Mouse (Mus musculus) CH12.LX (cell line): ENCODE measurements around the gene Nrp2. TPM values are rescaled to one million over a fixed set of nuclear protein-coding genes. Genes with fewer than 3 reads are reported as not detected.

Experiments
- DNase-seq: peaks from one replicate; pipeline ENCODE4 v3.0.0-alpha.2; 2013; ENCODE audit errors: extremely low read depth
- H3K27ac ChIP-seq: 2 replicates; pipeline ENCODE4 v1.5.1; 2012; ENCODE audit warnings: low read depth, mild to moderate bottlenecking, control low read depth, moderate library complexity; ENCODE audit not compliant: insufficient read depth
- H3K27me3 ChIP-seq: replicated peaks from 2 replicates; pipeline ENCODE3; 2012; ENCODE audit warnings: inconsistent platforms
- H3K36me3 ChIP-seq, 2 experiments: replicated peaks in 1 of 2; 2 replicates each; pipeline versions ENCODE3 to v1.6.1; 2012; ENCODE audit warnings: inconsistent platforms in 1 of 2, low read length in 1 of 2, mild to moderate bottlenecking in 1 of 2, mixed read lengths in 1 of 2, moderate library complexity in 1 of 2; ENCODE audit not compliant: control insufficient read depth in 1 of 2, insufficient read depth in 1 of 2
- H3K4me1 ChIP-seq, 2 experiments: 2 replicates each; pipeline ENCODE4 v1.6.1; 2012; ENCODE audit warnings: inconsistent platforms in 1 of 2, moderate library complexity in 1 of 2; ENCODE audit not compliant: insufficient read depth in 2 of 2, control insufficient read depth in 1 of 2
- H3K4me2 ChIP-seq: 2 replicates; pipeline ENCODE4 v1.6.1; 2012; ENCODE audit warnings: low read depth, mild to moderate bottlenecking, control low read depth; ENCODE audit not compliant: poor library complexity, insufficient read depth, severe bottlenecking
- H3K4me3 ChIP-seq, 3 experiments: fragments of 150-350 bp in 1 of 3; sonication (generic) in 1 of 3; replicated peaks in 1 of 3; 2 replicates each; pipeline versions ENCODE3 to v1.5.1; 2011 to 2012; ENCODE audit warnings: low read depth in 2 of 3, low read length in 2 of 3, mild to moderate bottlenecking in 2 of 3, moderate library complexity in 2 of 3, control low read depth in 1 of 3, improper control_type of control experiment in 1 of 3, inconsistent platforms in 1 of 3, mixed read lengths in 1 of 3; ENCODE audit not compliant: poor library complexity in 1 of 3
- H3K79me2 ChIP-seq: replicated peaks from 2 replicates; pipeline ENCODE4 v1.6.1; 2012; ENCODE audit warnings: mild to moderate bottlenecking, moderate library complexity; ENCODE audit not compliant: control insufficient read depth, poor library complexity, insufficient read depth, severe bottlenecking; ENCODE audit errors: extremely low read depth
- H3K9ac ChIP-seq: 2 replicates; pipeline ENCODE4 v1.6.1; 2012; ENCODE audit warnings: low read depth, mild to moderate bottlenecking, control low read depth, moderate library complexity; ENCODE audit not compliant: insufficient read depth
- H3K9me3 ChIP-seq: replicated peaks from 2 replicates; pipeline ENCODE3; 2012; ENCODE audit warnings: low read length, inconsistent platforms, mixed read lengths
- CTCF ChIP-seq, 2 experiments: IDR thresholded peaks in 1 of 2; conservative IDR thresholded peaks in 1 of 2; 2 replicates each; pipeline ENCODE4 v1.5.1; 2011 to 2012; ENCODE audit warnings: low read depth in 2 of 2, low read length in 2 of 2, improper control_type of control experiment in 1 of 2, inconsistent platforms in 1 of 2, mild to moderate bottlenecking in 1 of 2, moderate library complexity in 1 of 2
- ELF1 ChIP-seq: IDR thresholded peaks from 2 replicates; pipeline ENCODE4 v1.6.1; 2014; ENCODE audit warnings: low read depth, mild to moderate bottlenecking, inconsistent platforms, low read length, improper control_type of control experiment
- GABPA ChIP-seq: IDR thresholded peaks from 2 replicates; pipeline ENCODE4 v1.6.1; 2012; ENCODE audit warnings: low read depth, low read length, improper control_type of control experiment, inconsistent platforms; ENCODE audit not compliant: insufficient replicate concordance
- HCFC1 ChIP-seq: IDR thresholded peaks from 2 replicates; pipeline ENCODE4 v1.6.1; 2012; ENCODE audit warnings: low read depth, mild to moderate bottlenecking, inconsistent platforms, low read length, improper control_type of control experiment
- JUN ChIP-seq: IDR thresholded peaks from 2 replicates; pipeline ENCODE4 v1.6.1; 2011; ENCODE audit warnings: low read depth, mild to moderate bottlenecking, low read length, improper control_type of control experiment, moderate library complexity; ENCODE audit not compliant: insufficient read depth
- MEF2A ChIP-seq: IDR thresholded peaks from 2 replicates; pipeline ENCODE4 v1.6.1; 2014; ENCODE audit warnings: low read depth, mild to moderate bottlenecking, inconsistent platforms, low read length, improper control_type of control experiment, borderline replicate concordance
- MYC ChIP-seq: IDR thresholded peaks from 2 replicates; pipeline ENCODE4 v1.6.1; 2011; ENCODE audit warnings: low read depth, mild to moderate bottlenecking, improper control_type of control experiment, low read length
- NRF1 ChIP-seq: IDR thresholded peaks from 2 replicates; pipeline ENCODE4 v1.6.1; 2014; ENCODE audit warnings: low read depth, mild to moderate bottlenecking, inconsistent platforms, low read length, improper control_type of control experiment, moderate library complexity
- POLR2A ChIP-seq: IDR thresholded peaks from 2 replicates; pipeline ENCODE4 v1.6.1; 2011; ENCODE audit warnings: low read depth, mild to moderate bottlenecking, improper control_type of control experiment, low read length
- POLR2AphosphoS2 ChIP-seq: IDR thresholded peaks from 2 replicates; pipeline ENCODE4 v1.6.1; 2011; ENCODE audit warnings: low read depth, low read length, improper control_type of control experiment
- RAD21 ChIP-seq: IDR thresholded peaks from 2 replicates; pipeline ENCODE4 v1.6.1; 2011; ENCODE audit warnings: low read depth, mild to moderate bottlenecking, low read length, improper control_type of control experiment, moderate library complexity
- SIN3A ChIP-seq: IDR thresholded peaks from 2 replicates; pipeline ENCODE4 v1.6.1; 2012; ENCODE audit warnings: low read length, improper control_type of control experiment, inconsistent platforms
- TCF12 ChIP-seq: IDR thresholded peaks from 2 replicates; pipeline ENCODE4 v1.6.1; 2014; ENCODE audit warnings: low read depth, mild to moderate bottlenecking, inconsistent platforms, low read length, improper control_type of control experiment
- USF1 ChIP-seq: IDR thresholded peaks from 2 replicates; pipeline ENCODE4 v1.6.1; 2014; ENCODE audit warnings: low read depth, mild to moderate bottlenecking, inconsistent platforms, low read length, improper control_type of control experiment
- dilution Hi-C: fragments of 300-500 bp; cut with MboI; formaldehyde crosslinking; loops from 2 replicates; pipeline ENCODE4 v1.14.3; 2020; ENCODE audit warnings: low sequenced_read_pairs; ENCODE audit not compliant: extremely low pct_unique_long_range_greater_than_20kb, extremely low pct_ligation_motif_present
- in situ Hi-C: fragments of 300-500 bp; cut with MboI; formaldehyde crosslinking; loops from 3 replicates; pipeline ENCODE4 v1.14.3; 2019; ENCODE audit warnings: low sequenced_read_pairs, low pct_ligation_motif_present, low pct_unique_long_range_greater_than_20kb, mixed read lengths
- polyA plus RNA-seq: library from polyadenylated mRNA; unstranded; fragments of >175 nt; gene quantifications from 2 replicates; pipeline ENCODE4 v1.2.1, GENCODE M21; 2012; ENCODE audit warnings: low read depth; ENCODE audit not compliant: insufficient read length
- total RNA-seq, 2 experiments: library from RNA; depleted of rRNA; stranded (reverse); fragments of 300-350 nt in 1 of 2; fragments of >200 nt in 1 of 2; gene quantifications; 2 replicates each; pipeline ENCODE4 v1.2.3; 2012 to 2014

The Nrp2 gene
- total and polyA plus RNA-seq, 3 experiments, result 16.4 to 24.4 (median 17.3) TPM

- H3K27me3 ChIP-seq, result no peaks in the 10 kb centered on the region
- no peak for TF ChIP-seq POLR2A
- peak in 1 of 2 experiments; percentile 10; a peak in 1 of 4 replicates for TF ChIP-seq CTCF (conservative IDR thresholded peaks at IDR 0.05 in 1 of 2, IDR thresholded peaks at IDR 0.05 in 1 of 2; ENCODE audit: low read depth in 2 of 2, low read length in 2 of 2)
- no peak for TF ChIP-seq MYC
- no peak for TF ChIP-seq RAD21
- no peak for TF ChIP-seq TCF12
- no peak for TF ChIP-seq POLR2AphosphoS2
- no peak for TF ChIP-seq JUN
- TF ChIP-seq GABPA, result no peak
- TF ChIP-seq, all 38 proteins: peak for 1
- dilution Hi-C loops, result no loop called here
- Histone ChIP-seq H3K4me1 (peaks cover 0 to 8% of the 10 kb centered on the region in 2 experiments; a peak in 2 of 4 replicates), H3K27ac (no peak overlapping the region), H3K36me3 (no peaks in the 10 kb centered on the region), H3K4me3 (no peak overlapping the region), H3K9me3 (no peaks in the 10 kb centered on the region), H3K79me2 (no peaks in the 10 kb centered on the region), H3K9ac (no peak overlapping the region), H3K4me2 (no peak overlapping the region)
- peak; percentile 30 for DNase-seq
- in situ Hi-C loops, result no loop called here
These were observed 140.1 kb downstream of the Nrp2 start for GRCm38 (mm10) chr1:62843215-62843614.

DNA sequence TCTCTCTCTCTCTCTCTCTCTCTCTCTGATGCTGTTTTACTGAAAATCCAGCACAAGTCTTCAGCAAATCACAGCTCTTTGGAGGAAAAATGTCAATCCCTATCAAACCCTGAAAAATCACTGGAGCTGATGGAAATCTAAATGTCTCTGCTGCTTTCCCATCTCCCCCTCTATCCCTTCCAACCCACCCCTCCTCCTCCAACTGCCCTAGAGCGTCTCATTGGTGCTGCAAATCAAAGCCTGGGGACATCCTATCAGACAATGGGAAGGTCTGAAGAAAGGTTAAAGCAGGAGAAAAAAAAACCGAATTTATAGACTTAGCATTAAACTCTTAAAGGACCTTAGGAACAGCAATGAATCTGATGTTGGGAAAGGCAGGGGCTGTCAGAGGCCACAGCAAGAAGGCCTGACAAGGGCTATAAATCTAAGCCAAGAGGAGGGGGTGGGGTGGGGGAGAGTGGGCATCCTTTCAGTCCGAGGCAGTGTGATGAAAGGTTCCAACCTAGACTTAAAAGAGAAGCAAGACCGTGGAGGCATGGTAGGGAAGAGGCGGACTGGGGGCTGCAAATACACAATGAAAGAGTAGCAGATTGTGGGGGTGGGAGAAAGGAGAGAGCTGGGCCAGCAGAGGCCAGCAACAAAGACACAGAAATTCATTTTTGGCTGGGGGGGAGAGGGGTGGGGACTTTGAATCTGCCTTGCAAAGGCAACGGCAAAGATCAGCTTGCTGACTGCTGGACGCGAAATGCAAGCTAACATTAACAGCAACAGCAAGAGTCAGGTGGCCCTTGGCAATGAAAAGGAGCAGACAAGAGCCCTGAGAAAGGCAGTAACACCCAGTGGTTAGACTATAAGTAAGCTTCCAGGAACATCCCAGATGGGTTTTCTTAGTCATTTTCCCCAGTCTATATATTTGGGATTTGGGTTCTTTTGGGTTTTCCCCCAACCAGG is 148.2 kb downstream of the Nrp2 start:
- Histone ChIP-seq H3K4me3 (no peak overlapping the region), H3K9me3 (no peaks in the 10 kb centered on the region), H3K79me2 (no peaks in the 10 kb centered on the region), H3K36me3 (no peaks in the 10 kb centered on the region), H3K27ac (no peak overlapping the region), H3K4me2 (no peak overlapping the region), H3K27me3 (no peaks in the 10 kb centered on the region), H3K4me1 (peaks cover 0 to 5% of the 10 kb centered on the region in 2 experiments; a peak in 1 of 4 replicates), H3K9ac (no peak overlapping the region)
- dilution Hi-C loops, result no loop called here
- DNase-seq, result no peak
- in situ Hi-C loops, result no loop called here
- TF ChIP-seq NRF1 (no peak), USF1 (no peak)

DNA sequence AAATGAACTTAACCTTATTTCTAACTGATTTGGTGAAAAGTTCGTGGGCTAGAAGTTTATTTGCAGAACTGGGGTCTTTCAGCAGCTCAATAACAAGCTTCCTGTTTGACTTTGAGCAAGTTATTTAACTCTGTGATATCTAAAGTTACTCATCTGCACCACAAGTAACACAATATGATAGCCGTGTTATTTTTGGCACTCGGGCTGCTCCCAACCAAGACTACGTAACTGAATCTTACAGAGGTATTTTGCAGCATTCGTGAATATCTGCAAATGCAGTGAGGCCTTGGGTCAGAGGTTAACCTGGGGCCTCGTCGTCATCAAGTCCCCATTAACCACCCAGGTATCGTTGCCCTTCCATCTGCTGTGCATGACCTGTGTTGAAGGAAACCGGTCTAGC is 150.3 kb downstream of the Nrp2 start:
- peaks cover 0 to 5% of the 10 kb centered on the region in 2 experiments; a peak in 1 of 4 replicates for H3K4me1 ChIP-seq
- dilution Hi-C loops, result no loop called here
- no peak overlapping the region for H3K4me3 ChIP-seq
- no peaks in the 10 kb centered on the region for H3K36me3 ChIP-seq
- TF ChIP-seq TCF12 (no peak), ELF1 (no peak), MEF2A (no peak), SIN3A (no peak), HCFC1 (no peak)
- no peak overlapping the region for H3K27ac ChIP-seq
- no peak overlapping the region for H3K9ac ChIP-seq
- DNase-seq, result no peak
- no peaks in the 10 kb centered on the region for H3K79me2 ChIP-seq
- no peaks in the 10 kb centered on the region for H3K9me3 ChIP-seq
- in situ Hi-C loops, result no loop called here
- no peaks in the 10 kb centered on the region for H3K27me3 ChIP-seq
- H3K4me2 ChIP-seq, result no peak overlapping the region
